Mouse (Mus musculus): ENCODE results near the gene Grip2.

GRCm38 (mm10) chr6:91718603-91719002 lies 108.4 kb downstream of the Grip2 start:
- no peak for TF ChIP-seq CTCF (conservative IDR thresholded peaks at IDR 0.05; ENCODE audit: insufficient read depth, insufficient read length, low read depth, low read length)
- no peak for TF ChIP-seq POLR2A (IDR thresholded peaks at IDR 0.05; ENCODE audit: low read depth, low read length)
